Mouse (Mus musculus): ENCODE measurements around the gene Rassf5. TPM values are rescaled to one million over a fixed set of nuclear protein-coding genes. Genes with fewer than 3 reads are reported as not detected.
A peak's percentile ranks its signal among the peaks of the same experiment; 100 is the strongest.

Rassf5 gene
- polyA plus RNA-seq, 1 experiment from 2014 or later = 7.1 TPM

GRCm38 (mm10) chr1:131181642-131182527, 63.2 kb downstream of the Rassf5 start:
- no peak overlapping the region for H3K4me3 ChIP-seq (replicated peaks; ENCODE audit: low read length)
- H3K4me1 ChIP-seq (ENCODE audit: control insufficient read depth, insufficient read depth, low read length) = peaks cover 20% of the 10 kb centered on the region
- H3K4me2 ChIP-seq (ENCODE audit: low read depth, low read length) = no peak overlapping the region
- no peak overlapping the region for H3K9ac ChIP-seq (ENCODE audit: low read length)
- peak overlapping the region; percentile 76; the same call in 1 of the 2 replicates for H3K27ac ChIP-seq (ENCODE audit: low read length)
- 61% methylated on average over 9 of the region's 9 CpGs for WGBS
- ATAC-seq (ENCODE audit: insufficient read depth, low FRiP score) = no peak
- H3K27me3 ChIP-seq (ENCODE audit: control insufficient read depth, insufficient read depth, low read length) = no peaks in the 10 kb centered on the region
- no peaks in the 10 kb centered on the region for H3K9me3 ChIP-seq (replicated peaks; ENCODE audit: control insufficient read depth, low read length)
- H3K36me3 ChIP-seq (ENCODE audit: control insufficient read depth, insufficient read depth, low read length) = no peaks in the 10 kb centered on the region

- H3K36me3 ChIP-seq (ENCODE audit: control insufficient read depth, insufficient read depth, low read length) = no peaks in the 10 kb centered on the region; the same call in 1 of the 2 replicates
- H3K9ac ChIP-seq (ENCODE audit: low read length) = no peak overlapping the region
- peak overlapping the region; percentile 76 for H3K27ac ChIP-seq (ENCODE audit: low read length)
- H3K4me2 ChIP-seq (ENCODE audit: low read depth, low read length) = no peak overlapping the region
- ATAC-seq (ENCODE audit: insufficient read depth, low FRiP score) = no peak
- no peaks in the 10 kb centered on the region for H3K27me3 ChIP-seq (ENCODE audit: control insufficient read depth, insufficient read depth, low read length)
- no peak overlapping the region for H3K4me3 ChIP-seq (replicated peaks; ENCODE audit: low read length)
- no peaks in the 10 kb centered on the region for H3K9me3 ChIP-seq (replicated peaks; ENCODE audit: control insufficient read depth, low read length)
- peaks cover 14% of the 10 kb centered on the region for H3K4me1 ChIP-seq (ENCODE audit: control insufficient read depth, insufficient read depth, low read length)
- 85% methylated on average over 7 of the region's 7 CpGs for WGBS
These were observed 64.7 kb downstream of the Rassf5 start for GRCm38 (mm10) chr1:131180386-131180785.

- WGBS = 74% methylated on average over 5 of the region's 5 CpGs
- no peak for ATAC-seq (ENCODE audit: insufficient read depth, low FRiP score)
- Histone ChIP-seq H3K27ac (ENCODE audit: low read length) (no peak overlapping the region), H3K9ac (ENCODE audit: low read length) (no peak overlapping the region), H3K4me1 (ENCODE audit: control insufficient read depth, insufficient read depth, low read length) (0 out of 2 replicates have a peak, but pooled peaks cover 10% of the 10 kb centered on the region), H3K27me3 (ENCODE audit: control insufficient read depth, insufficient read depth, low read length) (no peaks in the 10 kb centered on the region), H3K9me3 (replicated peaks; ENCODE audit: control insufficient read depth, low read length) (no peaks in the 10 kb centered on the region), H3K4me2 (ENCODE audit: low read depth, low read length) (no peak overlapping the region), H3K36me3 (ENCODE audit: control insufficient read depth, insufficient read depth, low read length) (peaks cover 4% of the 10 kb centered on the region), H3K4me3 (replicated peaks; ENCODE audit: low read length) (no peak overlapping the region)
These were observed 67.0 kb downstream of the Rassf5 start for GRCm38 (mm10) chr1:131178083-131178482.

GRCm38 (mm10) chr1:131177249-131177648, 67.8 kb downstream of the Rassf5 start:
- Histone ChIP-seq H3K36me3 (ENCODE audit: control insufficient read depth, insufficient read depth, low read length) (peaks cover 4% of the 10 kb centered on the region), H3K9ac (ENCODE audit: low read length) (no peak overlapping the region), H3K4me2 (ENCODE audit: low read depth, low read length) (no peak overlapping the region), H3K4me1 (ENCODE audit: control insufficient read depth, insufficient read depth, low read length) (0 out of 2 replicates have a peak, but pooled peaks cover 10% of the 10 kb centered on the region), H3K27me3 (ENCODE audit: control insufficient read depth, insufficient read depth, low read length) (no peaks in the 10 kb centered on the region), H3K27ac (ENCODE audit: low read length) (no peak overlapping the region), H3K9me3 (replicated peaks; ENCODE audit: control insufficient read depth, low read length) (no peaks in the 10 kb centered on the region), H3K4me3 (replicated peaks; ENCODE audit: low read length) (no peak overlapping the region)
- ATAC-seq (ENCODE audit: insufficient read depth, low FRiP score) = no peak
- 67% methylated on average over 4 of the region's 4 CpGs for WGBS

- H3K4me1 ChIP-seq (ENCODE audit: control insufficient read depth, insufficient read depth, low read length) = 0 out of 2 replicates have a peak, but pooled peaks cover 4% of the 10 kb centered on the region
- no peaks in the 10 kb centered on the region for H3K9me3 ChIP-seq (replicated peaks; ENCODE audit: control insufficient read depth, low read length)
- WGBS = 92% methylated on average over 8 of the region's 8 CpGs
- no peaks in the 10 kb centered on the region for H3K27me3 ChIP-seq (ENCODE audit: control insufficient read depth, insufficient read depth, low read length)
- H3K9ac ChIP-seq (ENCODE audit: low read length) = no peak overlapping the region
- H3K4me3 ChIP-seq (replicated peaks; ENCODE audit: low read length) = no peak overlapping the region
- H3K27ac ChIP-seq (ENCODE audit: low read length) = no peak overlapping the region
- peaks cover 15% of the 10 kb centered on the region for H3K36me3 ChIP-seq (ENCODE audit: control insufficient read depth, insufficient read depth, low read length)
- H3K4me2 ChIP-seq (ENCODE audit: low read depth, low read length) = no peak overlapping the region
- ATAC-seq (ENCODE audit: insufficient read depth, low FRiP score) = no peak
These were observed 69.2 kb downstream of the Rassf5 start for GRCm38 (mm10) chr1:131175819-131176218.

- no peak overlapping the region for H3K4me2 ChIP-seq (ENCODE audit: low read depth, low read length)
- no peak for ATAC-seq (ENCODE audit: insufficient read depth, low FRiP score)
- H3K36me3 ChIP-seq (ENCODE audit: control insufficient read depth, insufficient read depth, low read length) = peaks cover 15% of the 10 kb centered on the region
- H3K27me3 ChIP-seq (ENCODE audit: control insufficient read depth, insufficient read depth, low read length) = no peaks in the 10 kb centered on the region
- WGBS = 97% methylated on average over 1 of the region's 1 CpGs
- no peaks in the 10 kb centered on the region for H3K9me3 ChIP-seq (replicated peaks; ENCODE audit: control insufficient read depth, low read length)
- 0 out of 2 replicates have a peak, but pooled peaks cover 4% of the 10 kb centered on the region for H3K4me1 ChIP-seq (ENCODE audit: control insufficient read depth, insufficient read depth, low read length)
- H3K27ac ChIP-seq (ENCODE audit: low read length) = no peak overlapping the region
- H3K4me3 ChIP-seq (replicated peaks; ENCODE audit: low read length) = no peak overlapping the region
- H3K9ac ChIP-seq (ENCODE audit: low read length) = no peak overlapping the region
These were observed 69.9 kb downstream of the Rassf5 start for GRCm38 (mm10) chr1:131175189-131175588.

GRCm38 (mm10) chr1:131174299-131174861, 70.7 kb downstream of the Rassf5 start:
- Histone ChIP-seq H3K9ac (ENCODE audit: low read length) (no peak overlapping the region), H3K36me3 (ENCODE audit: control insufficient read depth, insufficient read depth, low read length) (peaks cover 15% of the 10 kb centered on the region), H3K4me3 (replicated peaks; ENCODE audit: low read length) (no peak overlapping the region), H3K9me3 (replicated peaks; ENCODE audit: control insufficient read depth, low read length) (no peaks in the 10 kb centered on the region), H3K4me2 (ENCODE audit: low read depth, low read length) (no peak overlapping the region), H3K27me3 (ENCODE audit: control insufficient read depth, insufficient read depth, low read length) (no peaks in the 10 kb centered on the region), H3K4me1 (ENCODE audit: control insufficient read depth, insufficient read depth, low read length) (0 out of 2 replicates have a peak, but pooled peaks cover 4% of the 10 kb centered on the region), H3K27ac (ENCODE audit: low read length) (no peak overlapping the region)
- WGBS = 66% methylated on average over 12 of the region's 12 CpGs
- no peak for ATAC-seq (ENCODE audit: insufficient read depth, low FRiP score)

- Histone ChIP-seq H3K27me3 (ENCODE audit: control insufficient read depth, insufficient read depth, low read length) (no peaks in the 10 kb centered on the region), H3K9me3 (replicated peaks; ENCODE audit: control insufficient read depth, low read length) (no peaks in the 10 kb centered on the region), H3K36me3 (ENCODE audit: control insufficient read depth, insufficient read depth, low read length) (peaks cover 15% of the 10 kb centered on the region), H3K4me3 (replicated peaks; ENCODE audit: low read length) (no peak overlapping the region), H3K4me1 (ENCODE audit: control insufficient read depth, insufficient read depth, low read length) (0 out of 2 replicates have a peak, but pooled peaks cover 4% of the 10 kb centered on the region), H3K9ac (ENCODE audit: low read length) (no peak overlapping the region), H3K4me2 (ENCODE audit: low read depth, low read length) (no peak overlapping the region), H3K27ac (ENCODE audit: low read length) (no peak overlapping the region)
- ATAC-seq (ENCODE audit: insufficient read depth, low FRiP score) = no peak
- 53% methylated on average over 6 of the region's 6 CpGs for WGBS
These were observed 71.2 kb downstream of the Rassf5 start for GRCm38 (mm10) chr1:131173809-131174208.

- Histone ChIP-seq H3K36me3 (ENCODE audit: control insufficient read depth, insufficient read depth, low read length) (peaks cover 19% of the 10 kb centered on the region), H3K27me3 (ENCODE audit: control insufficient read depth, insufficient read depth, low read length) (no peaks in the 10 kb centered on the region), H3K4me1 (ENCODE audit: control insufficient read depth, insufficient read depth, low read length) (0 out of 2 replicates have a peak, but pooled peaks cover 4% of the 10 kb centered on the region), H3K4me3 (replicated peaks; ENCODE audit: low read length) (no peak overlapping the region), H3K27ac (ENCODE audit: low read length) (no peak overlapping the region), H3K9me3 (replicated peaks; ENCODE audit: control insufficient read depth, low read length) (no peaks in the 10 kb centered on the region), H3K9ac (ENCODE audit: low read length) (no peak overlapping the region), H3K4me2 (ENCODE audit: low read depth, low read length) (no peak overlapping the region)
- ATAC-seq (ENCODE audit: insufficient read depth, low FRiP score) = no peak
- 90% methylated on average over 7 of the region's 7 CpGs for WGBS
These were observed 72.1 kb downstream of the Rassf5 start for GRCm38 (mm10) chr1:131173001-131173400.

Measured in stomach, embryonic 16.5 days (tissue).